Comparison of ENCODE assay signal across 26 mouse cellular contexts in the genomic region with DNA sequence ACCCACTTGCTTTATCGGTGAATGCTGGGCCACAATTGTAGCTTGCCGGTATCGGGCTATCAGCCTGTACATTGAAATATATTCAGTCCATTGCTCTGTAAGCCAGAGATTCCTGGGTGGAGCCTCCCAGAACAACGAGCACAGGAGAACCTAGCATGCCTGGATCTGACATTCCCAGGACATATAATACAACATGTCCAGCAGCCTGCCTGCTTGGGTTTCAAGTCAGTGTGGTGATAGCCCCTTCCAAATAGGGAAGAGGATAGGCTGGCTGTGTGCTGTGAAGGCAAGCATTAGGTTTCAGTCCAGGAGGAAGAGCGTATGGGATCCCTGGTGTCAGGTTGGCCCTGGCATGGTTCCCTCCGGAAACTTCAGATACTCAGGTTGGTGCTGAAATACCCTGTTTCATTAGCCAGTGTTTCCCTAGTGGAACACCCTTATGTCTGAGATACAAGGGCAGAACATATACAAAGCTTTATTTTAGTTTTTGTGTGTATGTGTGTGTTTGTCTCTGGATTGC. TPM values are rescaled to one million over a fixed set of nuclear protein-coding genes. Genes with fewer than 3 reads are reported as not detected.
DNase-seq lines count a peak whose midpoint lies in the region; ATAC-seq and TF ChIP-seq lines count a peak whose summit lies in the region.
"Had no signal": no experiment of that assay in that cellular context is flagged by ENCODE, and none has a peak within 500 bp of the region (broad histone marks: within the 10 kb centered on the region; RNA-seq: fewer than 3 reads in every experiment).

No protein-coding gene starts in this region.

- 71% methylated on average over 6 of the region's 6 CpGs for WGBS in kidney, postnatal 0 days
- 89% methylated on average over 6 of the region's 6 CpGs for WGBS in embryonic facial prominence, embryonic 10.5 days

- H3K9ac ChIP-seq in kidney, postnatal 0 days (ENCODE audit: low read depth, low read length), result no peak overlapping the region
- H3K9ac ChIP-seq: forebrain, embryonic 13.5 days; heart, embryonic 12.5 days; heart, embryonic 15.5 days; hindbrain, embryonic 12.5 days; hindbrain, embryonic 15.5 days had no signal

- no peaks in the 10 kb centered on the region for H3K9me3 ChIP-seq in kidney, postnatal 0 days (replicated peaks; ENCODE audit: low read length)
- no peaks in the 10 kb centered on the region for H3K9me3 ChIP-seq in embryonic facial prominence, embryonic 10.5 days
- H3K9me3 ChIP-seq: forebrain, embryonic 10.5 days; forebrain, embryonic 13.5 days; heart, embryonic 12.5 days; heart, embryonic 15.5 days; hindbrain, embryonic 12.5 days; hindbrain, embryonic 15.5 days had no signal

- no peaks in the 10 kb centered on the region for H3K36me3 ChIP-seq in kidney, postnatal 0 days (ENCODE audit: insufficient read depth, low read length)
- no peaks in the 10 kb centered on the region for H3K36me3 ChIP-seq in embryonic facial prominence, embryonic 10.5 days (replicated peaks)
- H3K36me3 ChIP-seq: forebrain, embryonic 10.5 days; heart, embryonic 12.5 days; heart, embryonic 15.5 days; hindbrain, embryonic 12.5 days; hindbrain, embryonic 15.5 days had no signal

- peak; percentile 15 for DNase-seq in kidney, postnatal 0 days (ENCODE audit: low spot score)
- no peak for DNase-seq in kidney, adult 8-10 months
- DNase-seq in gastrocnemius, postnatal 10 days, result peak; percentile 9
- peak; percentile 58 for DNase-seq in skeletal muscle tissue, adult 2 months (ENCODE audit: low read depth, low spot score)
- no peak for DNase-seq in embryonic facial prominence, embryonic 10.5 days (ENCODE audit: low spot score)
- no peak for DNase-seq in layer of hippocampus, adult 9-11 months
- DNase-seq: adrenal gland, adult 2 months; adrenal gland, postnatal 14 days; cerebellum, adult 11 months; cerebellum, adult 2 months; cerebellum, adult 9-11 months; cerebellum, postnatal 36 days; embryo, embryonic 11 days; heart, adult 18-20 months; heart, postnatal 10 days; heart, postnatal 4 days had no signal

- no peak overlapping the region for H3K4me3 ChIP-seq in kidney, postnatal 0 days (replicated peaks; ENCODE audit: low read depth, low read length)
- H3K4me3 ChIP-seq in embryonic facial prominence, embryonic 10.5 days, result no peak overlapping the region
- H3K4me3 ChIP-seq: forebrain, embryonic 10.5 days; forebrain, embryonic 13.5 days; heart, embryonic 12.5 days; heart, embryonic 15.5 days; hindbrain, embryonic 12.5 days; hindbrain, embryonic 15.5 days had no signal

- no peaks in the 10 kb centered on the region for H3K27me3 ChIP-seq in kidney, postnatal 0 days (ENCODE audit: insufficient read depth, low read length)
- H3K27me3 ChIP-seq in embryonic facial prominence, embryonic 10.5 days (replicated peaks; ENCODE audit: low read depth, poor library complexity, severe bottlenecking), result no peaks in the 10 kb centered on the region
- H3K27me3 ChIP-seq: forebrain, embryonic 13.5 days; heart, embryonic 12.5 days; heart, embryonic 15.5 days; hindbrain, embryonic 12.5 days; hindbrain, embryonic 15.5 days had no signal

- no peak for ATAC-seq in kidney, postnatal 0 days (replicated peaks; ENCODE audit: low FRiP score, low read depth)
- ATAC-seq: CD4-positive, CD25-positive, alpha-beta regulatory T cell, adult 4 months; forebrain, embryonic 13.5 days; forebrain, embryonic 16.5 days; intestine, postnatal 0 days had no signal

- no peak for TF ChIP-seq CTCF in kidney, postnatal 0 days (IDR thresholded peaks at IDR 0.05; ENCODE audit: low read depth)

- no peaks in the 10 kb centered on the region for H3K4me1 ChIP-seq in kidney, postnatal 0 days (replicated peaks; ENCODE audit: insufficient read depth, low read length)
- no peaks in the 10 kb centered on the region for H3K4me1 ChIP-seq in embryonic facial prominence, embryonic 10.5 days
- H3K4me1 ChIP-seq: forebrain, embryonic 10.5 days; forebrain, embryonic 13.5 days; heart, embryonic 12.5 days; heart, embryonic 15.5 days; hindbrain, embryonic 12.5 days; hindbrain, embryonic 15.5 days had no signal

- no peak overlapping the region for H3K4me2 ChIP-seq in kidney, postnatal 0 days (ENCODE audit: low read length)
- H3K4me2 ChIP-seq: forebrain, embryonic 13.5 days; heart, embryonic 12.5 days; heart, embryonic 15.5 days; hindbrain, embryonic 12.5 days; hindbrain, embryonic 15.5 days had no signal

- H3K27ac ChIP-seq in kidney, postnatal 0 days, result no peak overlapping the region
- H3K27ac ChIP-seq in embryonic facial prominence, embryonic 10.5 days (replicated peaks), result no peak overlapping the region
- H3K27ac ChIP-seq: forebrain, embryonic 10.5 days; forebrain, embryonic 13.5 days; heart, embryonic 15.5 days; hindbrain, embryonic 12.5 days; hindbrain, embryonic 15.5 days had no signal

RNA-seq across cellular contexts. Expression of a gene that starts 41.7 kb away (rescaled TPM):
- polyA plus RNA-seq in kidney, postnatal 0 days (2015; fragmentation: Nextera tagmentation; extraction: Ambion mirVana), result 8.1 TPM in 2 replicates
- total RNA-seq in gastrocnemius, postnatal 10 days (2021), result 100 to 1,000 TPM; 127 to 138 TPM
- 2.1 and 3.4 TPM in 2 replicates for polyA plus RNA-seq in embryonic facial prominence, embryonic 10.5 days (2016; fragmentation: Nextera tagmentation; extraction: Ambion mirVana)
- total RNA-seq: MEL had no signal

Comparison
In these comparisons a context has a peak if more than half of its experiments do, and no peak if none do; other contexts are left out.
1. DNase-seq: peak in kidney, postnatal 0 days (single experiment), gastrocnemius, postnatal 10 days (single experiment) and skeletal muscle tissue, adult 2 months (single experiment); none in kidney, adult 8-10 months (0 of 2), embryonic facial prominence, embryonic 10.5 days (single experiment) and layer of hippocampus, adult 9-11 months (single experiment).